Comparison of ENCODE assay signal across 8 mouse cellular contexts in genomic region chr11:70214191-70214855, GRCm38 (mm10). TPM values are rescaled to one million over a fixed set of nuclear protein-coding genes. Genes with fewer than 3 reads are reported as not detected.
DNase-seq lines count a peak whose midpoint lies in the region; ATAC-seq lines count a peak whose summit lies in the region.

No protein-coding gene starts in this region.

- H3K9me3 ChIP-seq in forebrain, embryonic 11.5 days (ENCODE audit: control insufficient read depth, low read length): no peaks in the 10 kb centered on the region

- no peaks in the 10 kb centered on the region for H3K36me3 ChIP-seq in forebrain, embryonic 11.5 days (ENCODE audit: control insufficient read depth, insufficient read depth, low read length)

- peak overlapping the region; percentile 26 for H3K4me2 ChIP-seq in forebrain, embryonic 11.5 days (ENCODE audit: low read depth, low read length, severe bottlenecking)

- ATAC-seq in frontal cortex, adult (ENCODE audit: low TSS enrichment): peak; percentile 26; the same call in 1 of the 2 replicates
- ATAC-seq in forebrain, embryonic 11.5 days (replicated peaks; ENCODE audit: low FRiP score): no peak

- H3K27ac ChIP-seq in forebrain, embryonic 11.5 days (ENCODE audit: low read depth, low read length): no peak overlapping the region

- WGBS in forebrain, embryonic 11.5 days: under 1% methylated on average over 46 of the region's 46 CpGs

- no peak overlapping the region for H3K9ac ChIP-seq in forebrain, embryonic 11.5 days (ENCODE audit: low read length)

- H3K27me3 ChIP-seq in forebrain, embryonic 11.5 days (ENCODE audit: control insufficient read depth, insufficient read depth, low read length): peaks cover 32% of the 10 kb centered on the region

- H3K4me1 ChIP-seq in forebrain, embryonic 11.5 days (replicated peaks; ENCODE audit: control insufficient read depth, insufficient read depth, low read length): peaks cover 8% of the 10 kb centered on the region; the same call in 1 of the 2 replicates

- DNase-seq in frontal cortex, postnatal 25 days (ENCODE audit: low spot score in 2 of 2): no peak
- peak; percentile 59 for DNase-seq in adrenal gland, postnatal 14 days
- DNase-seq in forebrain, embryonic 11.5 days (ENCODE audit: low spot score): peak; percentile 63
- peak; percentile 84 for DNase-seq in kidney, adult 11 months
- peak; percentile 38 to 42 for DNase-seq in lung, postnatal 4 days
- no peak for DNase-seq in urinary bladder, adult 2 months (ENCODE audit: low spot score)
- no peak for DNase-seq in ovary, adult 18-20 months (ENCODE audit: low spot score)

- H3K4me3 ChIP-seq in forebrain, embryonic 11.5 days (ENCODE audit: low read depth, low read length): peak overlapping the region; percentile 3

RNA-seq across cellular contexts. Expression of gene Slc16a11, which starts 1.8 kb away (rescaled TPM):
- total RNA-seq in adrenal gland, postnatal 14 days (2021): 0.53 and 0.96 TPM in 2 replicates
- 0.91 and 1.0 TPM in 2 replicates for polyA plus RNA-seq in forebrain, embryonic 11.5 days (2014; fragmentation: Nextera tagmentation; extraction: Ambion mirVana)
- 3.0 and 4.8 TPM in 2 replicates for polyA plus RNA-seq in urinary bladder, adult 2 months (2012; rRNA removed)

RNA-seq across cellular contexts. Expression of gene Slc16a13, which starts 6.5 kb away (rescaled TPM):
- 5.3 and 5.6 TPM in 2 replicates for total RNA-seq in adrenal gland, postnatal 14 days (2021)
- 14.6 and 15.8 TPM in 2 replicates for polyA plus RNA-seq in forebrain, embryonic 11.5 days (2014; fragmentation: Nextera tagmentation; extraction: Ambion mirVana)
- polyA plus RNA-seq in urinary bladder, adult 2 months (2012; rRNA removed): 7.0 and 8.5 TPM in 2 replicates

RNA-seq across cellular contexts. Expression of gene Bcl6b, which starts 15.3 kb away (rescaled TPM):
- 27.0 and 28.1 TPM in 2 replicates for total RNA-seq in adrenal gland, postnatal 14 days (2021)
- polyA plus RNA-seq in forebrain, embryonic 11.5 days (2014; fragmentation: Nextera tagmentation; extraction: Ambion mirVana): 4.9 and 6.8 TPM in 2 replicates
- polyA plus RNA-seq in urinary bladder, adult 2 months (2012; rRNA removed): 4.0 and 4.1 TPM in 2 replicates

RNA-seq across cellular contexts. Expression of gene 0610010K14Rik, which starts 23.4 kb away (rescaled TPM):
- 55.7 and 62.4 TPM in 2 replicates for total RNA-seq in adrenal gland, postnatal 14 days (2021)
- 202 and 223 TPM in 2 replicates for polyA plus RNA-seq in forebrain, embryonic 11.5 days (2014; fragmentation: Nextera tagmentation; extraction: Ambion mirVana)
- polyA plus RNA-seq in urinary bladder, adult 2 months (2012; rRNA removed): 55.2 and 69.0 TPM in 2 replicates

RNA-seq across cellular contexts. Expression of gene Gm21988, which starts 25.3 kb away (rescaled TPM):
- 3.6 and 5.4 TPM in 2 replicates for total RNA-seq in adrenal gland, postnatal 14 days (2021)
- 9.8 and 9.9 TPM in 2 replicates for polyA plus RNA-seq in forebrain, embryonic 11.5 days (2014; fragmentation: Nextera tagmentation; extraction: Ambion mirVana)
- 7.4 and 8.7 TPM in 2 replicates for polyA plus RNA-seq in urinary bladder, adult 2 months (2012; rRNA removed)

Comparison
In these comparisons a context has a peak if more than half of its experiments do, and no peak if none do; other contexts are left out.
1. DNase-seq: peak in adrenal gland, postnatal 14 days (single experiment), forebrain, embryonic 11.5 days (single experiment), kidney, adult 11 months (single experiment) and lung, postnatal 4 days (2 of 2); none in frontal cortex, postnatal 25 days (0 of 2), urinary bladder, adult 2 months (single experiment) and ovary, adult 18-20 months (single experiment).